Mouse (Mus musculus) spleen, postnatal 10 days (tissue): ENCODE measurements around the gene Zbtb22.
"Not testable (repeated sequence)": the region's sequence is repeated elsewhere in the genome, so short reads cannot be mapped to it uniquely, and the experiment has no call there.

Experiments used
- DNase-seq, 2 experiments: peaks; one replicate each; pipeline ENCODE4 v3.0.0; 2021 to 2022; ENCODE audit warnings: low spot score in 2 of 2

Gene Zbtb22

GRCm38 (mm10) chr17:33941381-33941780, 25.7 kb downstream of the Zbtb22 start:
- DNase-seq: no peak

- no peak for DNase-seq
These were observed 27.8 kb downstream of the Zbtb22 start for GRCm38 (mm10) chr17:33943454-33943853.

- no peak for DNase-seq
These were observed 31.9 kb downstream of the Zbtb22 start for GRCm38 (mm10) chr17:33947430-33948089.

GRCm38 (mm10) chr17:33948090-33948904, 32.6 kb downstream of the Zbtb22 start:
- no peak for DNase-seq

GRCm38 (mm10) chr17:33948905-33949537, 33.3 kb downstream of the Zbtb22 start:
- no peak for DNase-seq

- DNase-seq: no peak
These were observed 34.5 kb downstream of the Zbtb22 start for GRCm38 (mm10) chr17:33950131-33950625.

GRCm38 (mm10) chr17:33951021-33951946, 35.6 kb downstream of the Zbtb22 start, which contains the start of gene B3galt4:
Gene B3galt4 (minus strand): TSS chr17:33951488.
- DNase-seq: peak; percentile 61 to 85

- not testable (repeated sequence) for DNase-seq
These were observed 36.3 kb downstream of the Zbtb22 start for GRCm38 (mm10) chr17:33952015-33952414.

GRCm38 (mm10) chr17:33952879-33953278, 37.2 kb downstream of the Zbtb22 start:
- DNase-seq: no peak

GRCm38 (mm10) chr17:33953310-33953709, 37.6 kb downstream of the Zbtb22 start:
- no peak for DNase-seq

- DNase-seq: no peak
These were observed 38.4 kb downstream of the Zbtb22 start for GRCm38 (mm10) chr17:33953961-33954565.

- peak in 1 of 2 experiments; percentile 61 for DNase-seq
These were observed 39.2 kb downstream of the Zbtb22 start for GRCm38 (mm10) chr17:33954646-33955554.

- DNase-seq: peak; percentile 95 to 96
These were observed 40.0 kb downstream of the Zbtb22 start, which contains the start of the genes Vps52 and Rps18 for GRCm38 (mm10) chr17:33955555-33956214. Gene Vps52 (plus strand): TSS chr17:33955812. Gene Rps18 (minus strand): TSS chr17:33956001.

GRCm38 (mm10) chr17:33956336-33956735, 40.6 kb downstream of the Zbtb22 start:
- no peak for DNase-seq

GRCm38 (mm10) chr17:33957493-33957892, 41.8 kb downstream of the Zbtb22 start:
- DNase-seq: no peak

- DNase-seq: no peak
These were observed 42.7 kb downstream of the Zbtb22 start for GRCm38 (mm10) chr17:33958451-33958850.

- no peak for DNase-seq
These were observed 43.4 kb downstream of the Zbtb22 start for GRCm38 (mm10) chr17:33959135-33959534.

- no peak for DNase-seq
These were observed 44.2 kb downstream of the Zbtb22 start for GRCm38 (mm10) chr17:33959948-33960347.

GRCm38 (mm10) chr17:33962876-33963275, 47.2 kb downstream of the Zbtb22 start:
- no peak for DNase-seq
